Mouse (Mus musculus): ENCODE data around the gene Psmc3. TPM values are rescaled to one million over a fixed set of nuclear protein-coding genes. Genes with fewer than 3 reads are reported as not detected.
"Not testable (repeated sequence)": the region's sequence is repeated elsewhere in the genome, so short reads cannot be mapped to it uniquely, and the experiment has no call there.

The Psmc3 gene
- total RNA-seq (2014; rRNA removed) (147 and 190 TPM in 2 replicates), polyA plus RNA-seq (2012; rRNA removed) (69.4 and 71.4 TPM in 2 replicates)

DNA sequence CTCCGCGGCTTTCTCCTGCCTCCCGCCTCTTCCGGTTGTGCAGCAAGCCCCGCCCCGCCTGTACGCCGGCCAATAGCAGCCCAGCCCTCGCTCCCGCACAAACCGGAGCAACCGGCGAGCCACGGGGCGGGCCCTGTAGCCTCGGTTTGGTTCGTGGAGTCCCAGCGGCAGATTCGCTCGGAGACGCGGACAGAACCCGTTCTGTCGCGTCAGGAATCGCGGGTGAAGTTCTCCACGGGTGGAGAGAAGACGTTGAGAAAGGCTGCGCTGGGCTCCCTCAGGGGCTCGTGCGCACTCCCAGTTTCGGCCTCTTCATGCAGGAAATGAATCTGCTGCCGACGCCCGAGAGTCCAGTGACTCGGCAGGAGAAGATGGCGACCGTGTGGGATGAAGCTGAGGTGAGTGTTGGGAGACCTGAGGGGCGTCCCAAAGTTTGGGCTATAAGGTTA lies at the start of gene Psmc3:
Psmc3 (plus strand) TSS at position 76 of the 449 bp plus-strand sequence.
- Histone ChIP-seq H3K27ac (replicated peaks; ENCODE audit: insufficient read depth, low read depth, low read length) (peak within 1 kb of the TSS; percentile 94), H3K79me2 (ENCODE audit: control insufficient read depth, insufficient read depth, low read length) (0 out of 2 replicates have a peak, but pooled peaks cover 6% of the 10 kb centered on the region), H3K36me3 (ENCODE audit: control insufficient read depth, insufficient read depth, low read length) (peaks cover 26% of the 10 kb centered on the region), H3K27me3 (ENCODE audit: control insufficient read depth, insufficient read depth, low read length) (no peaks in the 10 kb centered on the region), H3K9ac (ENCODE audit: low read depth, low read length) (peak within 1 kb of the TSS; percentile 90), H3K4me3 (ENCODE audit: insufficient read depth, low read depth, low read length) (peak within 1 kb of the TSS; percentile 94), H3K4me1 (ENCODE audit: control insufficient read depth, insufficient read depth, low read length) (peaks cover 9% of the 10 kb centered on the region)
- peak; percentile 85 for DNase-seq (ENCODE audit: extremely low read depth, low read depth, low spot score)
- WGBS: under 1% methylated on average over 40 of the region's 40 CpGs
- TF ChIP-seq POLR2A (IDR thresholded peaks at IDR 0.05; ENCODE audit: extremely low read depth, insufficient read depth, low read length): peak; percentile 74
- TF ChIP-seq CTCF (IDR thresholded peaks at IDR 0.05; ENCODE audit: low read depth, low read length): no peak

DNA sequence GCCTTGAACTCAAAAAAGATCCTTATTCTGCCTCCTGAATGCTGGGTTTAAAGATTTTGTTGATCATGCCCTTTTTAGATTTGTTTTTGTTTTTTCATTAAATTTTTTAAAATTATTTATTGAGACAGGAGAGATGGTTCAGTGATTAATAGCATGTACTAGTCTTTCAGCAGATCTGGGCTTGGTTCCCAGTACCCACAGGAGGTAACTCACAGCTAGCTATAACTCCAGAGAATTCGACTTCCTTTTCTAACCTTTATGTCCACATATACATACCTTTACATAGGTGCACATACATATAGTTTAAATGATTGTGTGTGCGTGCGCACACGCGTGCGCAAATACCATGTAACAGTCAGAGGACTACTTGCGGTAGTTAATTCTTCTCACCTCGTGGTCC lies 45.3 kb upstream of the Psmc3 start:
- Histone ChIP-seq H3K79me2 (ENCODE audit: control insufficient read depth, insufficient read depth, low read length) (no peaks in the 10 kb centered on the region; the same call in 1 of the 2 replicates), H3K4me3 (ENCODE audit: insufficient read depth, low read depth, low read length) (no peak overlapping the region), H3K4me1 (ENCODE audit: control insufficient read depth, insufficient read depth, low read length) (peaks cover 2% of the 10 kb centered on the region; the same call in 1 of the 2 replicates), H3K27me3 (ENCODE audit: control insufficient read depth, insufficient read depth, low read length) (no peaks in the 10 kb centered on the region), H3K9ac (ENCODE audit: low read depth, low read length) (no peak overlapping the region), H3K36me3 (ENCODE audit: control insufficient read depth, insufficient read depth, low read length) (peaks cover 68% of the 10 kb centered on the region), H3K27ac (replicated peaks; ENCODE audit: insufficient read depth, low read depth, low read length) (no peak overlapping the region)
- TF ChIP-seq CTCF (IDR thresholded peaks at IDR 0.05; ENCODE audit: low read depth, low read length) (no peak), POLR2A (IDR thresholded peaks at IDR 0.05; ENCODE audit: extremely low read depth, insufficient read depth, low read length) (no peak)
- WGBS: 93% methylated on average over 8 of the region's 8 CpGs
- no peak for DNase-seq (ENCODE audit: extremely low read depth, low read depth, low spot score)

DNA sequence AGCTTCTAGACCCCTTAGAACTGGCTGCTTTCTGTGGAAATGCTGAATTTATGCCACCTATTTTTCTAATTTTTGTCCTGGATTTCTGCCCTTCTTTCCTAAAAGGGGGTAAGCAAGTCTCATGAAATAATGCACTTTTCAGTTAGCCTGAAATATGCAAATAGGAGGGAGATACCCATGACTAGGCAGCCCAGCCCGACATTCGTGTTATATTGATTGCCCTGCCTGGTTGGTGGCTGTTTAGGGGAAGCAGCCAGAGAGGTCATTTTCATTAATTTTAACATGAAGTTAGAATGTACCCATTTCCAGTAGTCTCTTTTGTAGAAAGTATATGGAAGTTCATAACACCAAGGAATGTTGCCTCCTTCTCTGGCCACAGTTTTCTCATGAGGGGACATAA lies 39.9 kb upstream of the Psmc3 start:
- Histone ChIP-seq H3K27ac (replicated peaks; ENCODE audit: insufficient read depth, low read depth, low read length) (no peak overlapping the region), H3K4me3 (ENCODE audit: insufficient read depth, low read depth, low read length) (no peak overlapping the region), H3K4me1 (ENCODE audit: control insufficient read depth, insufficient read depth, low read length) (peaks cover 4% of the 10 kb centered on the region; the same call in 1 of the 2 replicates), H3K36me3 (ENCODE audit: control insufficient read depth, insufficient read depth, low read length) (peaks cover 62% of the 10 kb centered on the region), H3K9ac (ENCODE audit: low read depth, low read length) (no peak overlapping the region), H3K79me2 (ENCODE audit: control insufficient read depth, insufficient read depth, low read length) (no peaks in the 10 kb centered on the region), H3K27me3 (ENCODE audit: control insufficient read depth, insufficient read depth, low read length) (no peaks in the 10 kb centered on the region)
- DNase-seq (ENCODE audit: extremely low read depth, low read depth, low spot score): no peak
- TF ChIP-seq CTCF (IDR thresholded peaks at IDR 0.05; ENCODE audit: low read depth, low read length): no peak
- TF ChIP-seq POLR2A (IDR thresholded peaks at IDR 0.05; ENCODE audit: extremely low read depth, insufficient read depth, low read length): no peak
- WGBS: 65% methylated on average over 2 of the region's 2 CpGs

DNA sequence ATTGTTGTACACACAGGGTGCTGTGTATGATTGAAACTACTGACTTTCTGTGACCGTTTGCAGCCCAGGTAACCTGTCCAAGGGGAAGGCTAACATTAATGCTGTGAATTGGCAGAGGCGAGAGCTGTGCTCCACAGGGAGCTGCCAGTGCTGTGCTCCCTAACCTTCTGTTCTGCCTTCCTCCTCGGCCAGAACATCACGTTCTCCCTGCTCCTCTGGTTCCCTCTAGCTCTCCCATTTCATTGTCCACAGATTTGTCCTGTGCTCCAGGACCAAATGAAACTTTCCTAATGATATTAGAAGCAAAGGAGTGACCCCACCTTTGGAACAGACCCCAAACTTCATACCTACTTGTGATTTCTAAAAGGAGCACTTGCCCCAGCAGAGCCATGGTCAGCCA lies 38.4 kb upstream of the Psmc3 start:
- peaks cover 4% of the 10 kb centered on the region; the same call in 1 of the 2 replicates for H3K4me1 ChIP-seq (ENCODE audit: control insufficient read depth, insufficient read depth, low read length)
- no peak overlapping the region for H3K27ac ChIP-seq (replicated peaks; ENCODE audit: insufficient read depth, low read depth, low read length)
- no peak for DNase-seq (ENCODE audit: extremely low read depth, low read depth, low spot score)

DNA sequence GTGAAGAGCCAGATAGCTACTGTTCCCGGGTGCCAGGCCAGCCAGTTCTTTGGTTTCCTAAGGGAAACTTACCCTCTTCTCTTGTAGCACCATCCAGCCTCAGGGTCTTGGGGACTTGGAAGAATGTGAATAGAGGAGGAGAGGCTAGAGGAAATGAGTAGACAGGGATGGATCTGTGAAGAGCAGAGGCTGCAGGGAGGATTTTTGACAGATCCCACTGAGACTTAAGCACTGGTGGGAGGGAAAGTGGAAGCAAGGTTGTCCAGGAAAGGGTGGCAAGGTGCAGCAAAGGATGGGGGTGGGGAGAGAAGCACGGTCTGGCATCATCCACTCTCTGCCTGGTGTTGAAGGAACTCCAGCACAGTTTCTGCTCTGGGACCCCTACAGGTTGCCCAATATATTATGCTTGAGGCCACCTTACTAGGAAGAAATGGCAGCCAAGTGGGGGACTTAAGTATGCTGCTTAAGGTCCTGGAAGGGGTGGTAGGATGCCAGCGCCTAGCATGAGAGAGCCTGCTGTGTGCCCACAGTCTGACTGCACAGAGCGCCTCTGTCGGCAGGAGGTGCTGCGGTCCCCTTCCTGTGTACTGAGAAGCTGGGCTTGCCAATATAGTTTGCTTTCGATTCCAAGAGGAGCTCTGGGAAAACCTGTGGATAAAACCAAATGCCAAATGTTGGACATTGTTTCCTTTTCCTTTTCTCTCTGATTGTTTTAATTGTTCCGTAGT lies 35.6 kb upstream of the Psmc3 start:
- peaks cover 42% of the 10 kb centered on the region for H3K36me3 ChIP-seq (ENCODE audit: control insufficient read depth, insufficient read depth, low read length)

More for the DNA sequence above, 38.4 kb upstream of the Psmc3 start:
- Histone ChIP-seq H3K9ac (ENCODE audit: low read depth, low read length) (no peak overlapping the region), H3K36me3 (ENCODE audit: control insufficient read depth, insufficient read depth, low read length) (peaks cover 61% of the 10 kb centered on the region), H3K79me2 (ENCODE audit: control insufficient read depth, insufficient read depth, low read length) (no peaks in the 10 kb centered on the region), H3K27me3 (ENCODE audit: control insufficient read depth, insufficient read depth, low read length) (no peaks in the 10 kb centered on the region), H3K4me3 (ENCODE audit: insufficient read depth, low read depth, low read length) (no peak overlapping the region)
- WGBS: 88% methylated on average over 4 of the region's 4 CpGs
- TF ChIP-seq CTCF (IDR thresholded peaks at IDR 0.05; ENCODE audit: low read depth, low read length) (no peak), POLR2A (IDR thresholded peaks at IDR 0.05; ENCODE audit: extremely low read depth, insufficient read depth, low read length) (no peak)

DNA sequence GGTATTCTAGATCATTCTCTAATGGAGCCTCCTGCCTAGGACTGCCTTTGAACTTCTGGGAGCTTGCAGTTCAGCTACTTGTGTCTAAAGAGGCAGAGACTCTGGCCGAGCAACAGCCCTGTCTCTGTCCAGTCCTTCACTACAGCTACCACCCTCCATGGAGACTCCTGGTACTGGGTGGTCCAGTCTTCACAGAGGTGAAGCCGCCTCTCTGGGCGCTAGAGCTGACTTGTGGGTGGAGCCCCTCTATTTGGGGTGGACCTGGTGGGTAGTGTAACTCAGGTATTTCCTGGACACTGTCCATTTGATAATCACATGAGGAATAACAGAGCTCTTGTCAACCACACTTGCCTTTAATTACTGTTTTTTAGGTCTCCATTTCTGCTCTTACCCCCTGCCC lies 33.9 kb upstream of the Psmc3 start:
- WGBS: 98% methylated on average over 3 of the region's 3 CpGs
- peaks cover 4% of the 10 kb centered on the region; the same call in 1 of the 2 replicates for H3K4me1 ChIP-seq (ENCODE audit: control insufficient read depth, insufficient read depth, low read length)
- no peaks in the 10 kb centered on the region for H3K79me2 ChIP-seq (ENCODE audit: control insufficient read depth, insufficient read depth, low read length)
- peaks cover 25% of the 10 kb centered on the region for H3K36me3 ChIP-seq (ENCODE audit: control insufficient read depth, insufficient read depth, low read length)
- DNase-seq (ENCODE audit: extremely low read depth, low read depth, low spot score): no peak
- H3K27ac ChIP-seq (replicated peaks; ENCODE audit: insufficient read depth, low read depth, low read length): no peak overlapping the region
- TF ChIP-seq CTCF (IDR thresholded peaks at IDR 0.05; ENCODE audit: low read depth, low read length) (no peak), POLR2A (IDR thresholded peaks at IDR 0.05; ENCODE audit: extremely low read depth, insufficient read depth, low read length) (no peak)
- no peaks in the 10 kb centered on the region for H3K27me3 ChIP-seq (ENCODE audit: control insufficient read depth, insufficient read depth, low read length)
- no peak overlapping the region for H3K9ac ChIP-seq (ENCODE audit: low read depth, low read length)
- no peak overlapping the region for H3K4me3 ChIP-seq (ENCODE audit: insufficient read depth, low read depth, low read length)

More for the DNA sequence above, 35.6 kb upstream of the Psmc3 start:
- Histone ChIP-seq H3K79me2 (ENCODE audit: control insufficient read depth, insufficient read depth, low read length) (no peaks in the 10 kb centered on the region), H3K27me3 (ENCODE audit: control insufficient read depth, insufficient read depth, low read length) (no peaks in the 10 kb centered on the region), H3K9ac (ENCODE audit: low read depth, low read length) (no peak overlapping the region), H3K4me1 (ENCODE audit: control insufficient read depth, insufficient read depth, low read length) (peaks cover 4% of the 10 kb centered on the region; the same call in 1 of the 2 replicates), H3K4me3 (ENCODE audit: insufficient read depth, low read depth, low read length) (no peak overlapping the region), H3K27ac (replicated peaks; ENCODE audit: insufficient read depth, low read depth, low read length) (no peak overlapping the region)
- 78% methylated on average over 8 of the region's 8 CpGs for WGBS
- DNase-seq (ENCODE audit: extremely low read depth, low read depth, low spot score): no peak
- peak; percentile 47; the same call in 1 of the 2 replicates for TF ChIP-seq CTCF (IDR thresholded peaks at IDR 0.05; ENCODE audit: low read depth, low read length)
- TF ChIP-seq POLR2A (IDR thresholded peaks at IDR 0.05; ENCODE audit: extremely low read depth, insufficient read depth, low read length): no peak

DNA sequence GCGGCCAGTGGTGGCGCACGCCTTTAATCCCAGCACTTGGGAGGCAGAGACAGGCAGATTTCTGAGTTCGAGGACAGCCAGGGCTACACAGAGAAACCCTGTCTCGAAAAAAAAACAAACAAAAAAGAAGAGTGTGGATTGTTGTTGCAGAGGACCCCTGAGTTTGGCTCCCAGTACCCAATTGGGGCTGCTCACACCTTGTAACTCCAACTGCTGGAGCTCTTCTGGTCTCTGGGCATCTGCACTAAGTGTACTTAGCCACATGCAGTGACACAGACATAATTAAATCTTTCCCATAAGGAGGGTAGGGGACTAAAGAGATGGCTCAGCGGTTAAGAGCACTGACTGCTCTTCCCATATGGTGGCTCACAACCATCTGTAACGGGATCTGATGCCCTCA lies 31.5 kb upstream of the Psmc3 start:
- not testable (repeated sequence) for H3K27me3 ChIP-seq (ENCODE audit: control insufficient read depth, insufficient read depth, low read length); H3K4me3 ChIP-seq (ENCODE audit: insufficient read depth, low read depth, low read length); DNase-seq (ENCODE audit: extremely low read depth, low read depth, low spot score); H3K4me1 ChIP-seq (ENCODE audit: control insufficient read depth, insufficient read depth, low read length); H3K27ac ChIP-seq (replicated peaks; ENCODE audit: insufficient read depth, low read depth, low read length); H3K9ac ChIP-seq (ENCODE audit: low read depth, low read length); H3K79me2 ChIP-seq (ENCODE audit: control insufficient read depth, insufficient read depth, low read length)
- peaks cover 14% of the 10 kb centered on the region; the same call in 1 of the 2 replicates for H3K36me3 ChIP-seq (ENCODE audit: control insufficient read depth, insufficient read depth, low read length)
- 95% methylated on average over 7 of the region's 7 CpGs for WGBS

Measured in liver, adult 2 months (tissue).